Comparison of ENCODE assay signal across 8 mouse cellular contexts in the genomic region with DNA sequence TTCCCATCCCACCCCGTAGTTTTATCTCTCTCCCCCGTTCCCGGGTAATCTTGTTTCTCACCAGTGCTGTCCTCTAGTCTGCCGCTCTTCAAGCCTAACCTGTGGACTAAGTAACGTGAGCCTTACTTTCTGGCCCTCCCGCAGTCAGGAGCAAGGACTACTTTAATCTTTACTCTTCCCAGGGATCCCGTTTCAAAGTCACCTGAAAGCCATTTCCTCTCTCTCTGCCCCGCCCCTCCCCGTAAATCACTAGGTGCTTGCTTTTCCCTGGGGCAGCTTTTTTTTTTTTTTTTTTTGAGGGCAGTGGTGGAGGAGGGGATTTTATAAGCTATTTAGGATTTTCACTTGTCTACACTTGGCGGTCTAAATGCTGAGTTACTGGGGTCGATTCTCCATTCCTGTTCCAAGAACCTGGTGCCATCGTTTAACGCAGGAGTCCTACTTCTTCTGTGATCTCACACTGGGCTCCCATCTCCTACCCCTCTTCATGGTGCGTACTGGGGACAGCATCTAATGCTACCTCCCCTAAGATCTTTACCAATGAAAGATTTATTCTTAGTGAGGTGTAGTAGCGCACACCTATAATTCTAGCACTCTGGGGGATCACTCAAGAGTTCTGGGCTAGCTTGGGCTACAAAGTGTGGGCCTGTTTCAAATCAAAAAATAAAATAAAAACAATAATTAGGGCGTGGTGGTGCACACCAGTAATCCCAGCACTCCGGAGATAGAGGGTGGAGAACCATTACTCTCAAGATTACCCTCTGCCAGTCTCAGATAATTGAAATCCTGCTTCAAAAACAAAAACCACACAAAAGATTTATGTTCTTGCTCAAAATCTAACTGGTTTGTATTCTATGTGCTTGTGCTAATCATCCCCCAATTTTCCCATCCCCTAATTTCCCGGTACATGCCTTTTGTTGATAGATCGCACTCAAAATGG. TPM values are rescaled to one million over a fixed set of nuclear protein-coding genes. Genes with fewer than 3 reads are reported as not detected.
DNase-seq lines count a peak whose midpoint lies in the region; ATAC-seq and TF ChIP-seq lines count a peak whose summit lies in the region.

No protein-coding gene starts in this region.

- 3% methylated on average over 19 of the region's 19 CpGs for WGBS in embryonic facial prominence, embryonic 14.5 days
- 2% methylated on average over 19 of the region's 19 CpGs for WGBS in kidney, embryonic 14.5 days
- WGBS in midbrain, postnatal 0 days = 4% methylated on average over 19 of the region's 19 CpGs

- H3K4me1 ChIP-seq in embryonic facial prominence, embryonic 14.5 days (ENCODE audit: control insufficient read depth, insufficient read depth, low read length) = peaks cover 14% of the 10 kb centered on the region; the same call in 1 of the 2 replicates
- H3K4me1 ChIP-seq in kidney, embryonic 14.5 days (ENCODE audit: control insufficient read depth, insufficient read depth, low read length) = peaks cover 18% of the 10 kb centered on the region
- H3K4me1 ChIP-seq in midbrain, postnatal 0 days (ENCODE audit: insufficient read depth, low read length) = peaks cover 4% of the 10 kb centered on the region; the same call in 1 of the 2 replicates

- ATAC-seq in embryonic facial prominence, embryonic 14.5 days (ENCODE audit: low read depth) = no peak
- peak; percentile 13; the same call in 1 of the 2 replicates for ATAC-seq in kidney, embryonic 14.5 days (ENCODE audit: low FRiP score, low TSS enrichment)
- no peak for ATAC-seq in midbrain, postnatal 0 days (ENCODE audit: low FRiP score)

- H3K9me3 ChIP-seq in embryonic facial prominence, embryonic 14.5 days (ENCODE audit: control insufficient read depth, low read length) = no peaks in the 10 kb centered on the region
- no peaks in the 10 kb centered on the region for H3K9me3 ChIP-seq in kidney, embryonic 14.5 days (ENCODE audit: control insufficient read depth, low read length)
- no peaks in the 10 kb centered on the region for H3K9me3 ChIP-seq in midbrain, postnatal 0 days (ENCODE audit: low read length)

- H3K4me2 ChIP-seq in embryonic facial prominence, embryonic 14.5 days (ENCODE audit: low read depth, low read length) = peak overlapping the region; percentile 98
- peak overlapping the region; percentile 91 for H3K4me2 ChIP-seq in kidney, embryonic 14.5 days (replicated peaks; ENCODE audit: low read depth, low read length)
- peak overlapping the region; percentile 98 for H3K4me2 ChIP-seq in midbrain, postnatal 0 days (ENCODE audit: low read depth, low read length, poor library complexity, severe bottlenecking)

- H3K27ac ChIP-seq in left cerebral cortex, adult 2 months = no peak overlapping the region
- H3K27ac ChIP-seq in embryonic facial prominence, embryonic 14.5 days (replicated peaks; ENCODE audit: low read depth, low read length) = no peak overlapping the region
- H3K27ac ChIP-seq in kidney, embryonic 14.5 days (ENCODE audit: low read depth, low read length) = peak overlapping the region; percentile 57; the same call in 1 of the 2 replicates
- no peak overlapping the region for H3K27ac ChIP-seq in midbrain, postnatal 0 days (ENCODE audit: low read depth, low read length)

- TF ChIP-seq CTCF in left cerebral cortex, adult 2 months (IDR thresholded peaks at IDR 0.05) = no peak
- no peak for TF ChIP-seq CTCF in midbrain, postnatal 0 days (IDR thresholded peaks at IDR 0.05)

- peak overlapping the region; percentile 78 for H3K9ac ChIP-seq in embryonic facial prominence, embryonic 14.5 days (ENCODE audit: low read depth, low read length)
- H3K9ac ChIP-seq in kidney, embryonic 14.5 days (ENCODE audit: low read depth, low read length) = peak overlapping the region; percentile 87; the same call in 1 of the 2 replicates
- no peak overlapping the region for H3K9ac ChIP-seq in midbrain, postnatal 0 days (replicated peaks; ENCODE audit: low read length, poor library complexity, severe bottlenecking)

- H3K36me3 ChIP-seq in embryonic facial prominence, embryonic 14.5 days (ENCODE audit: control insufficient read depth, insufficient read depth, low read length) = no peaks in the 10 kb centered on the region
- H3K36me3 ChIP-seq in kidney, embryonic 14.5 days (ENCODE audit: control insufficient read depth, insufficient read depth, low read length) = no peaks in the 10 kb centered on the region
- H3K36me3 ChIP-seq in midbrain, postnatal 0 days (ENCODE audit: insufficient read depth, low read length) = no peaks in the 10 kb centered on the region

- peak overlapping the region; percentile 69 for H3K4me3 ChIP-seq in left cerebral cortex, adult 2 months
- H3K4me3 ChIP-seq in embryonic facial prominence, embryonic 14.5 days (ENCODE audit: low read depth, low read length) = peak overlapping the region; percentile 75
- H3K4me3 ChIP-seq in kidney, embryonic 14.5 days (ENCODE audit: low read length) = peak overlapping the region; percentile 65
- peak overlapping the region; percentile 58; the same call in 1 of the 2 replicates for H3K4me3 ChIP-seq in midbrain, postnatal 0 days (ENCODE audit: low read depth, low read length)

- no peak for DNase-seq in left cerebral cortex, adult 2 months (ENCODE audit: extremely low spot score in 1 of 2, low spot score in 2 of 2)
- no peak for DNase-seq in left cerebral cortex, adult 18-20 months (ENCODE audit: low spot score in 2 of 2)
- DNase-seq in embryonic facial prominence, embryonic 14.5 days (ENCODE audit: low spot score) = no peak
- DNase-seq in midbrain, postnatal 0 days (ENCODE audit: low spot score) = no peak
- DNase-seq in urinary bladder, postnatal 36 days (ENCODE audit: low spot score in 2 of 2) = no peak
- no peak for DNase-seq in ovary, postnatal 10 days (ENCODE audit: low spot score)
- no peak for DNase-seq in frontal cortex, adult 2 months (ENCODE audit: extremely low spot score in 1 of 2, low spot score in 1 of 2)

- intact Hi-C loops in left cerebral cortex, adult 2 months (cut with DNase I) = no loop called here

- H3K27me3 ChIP-seq in embryonic facial prominence, embryonic 14.5 days (replicated peaks; ENCODE audit: control insufficient read depth, insufficient read depth, low read length) = peaks cover 39% of the 10 kb centered on the region
- no peaks in the 10 kb centered on the region for H3K27me3 ChIP-seq in kidney, embryonic 14.5 days (ENCODE audit: control insufficient read depth, insufficient read depth, low read length)
- H3K27me3 ChIP-seq in midbrain, postnatal 0 days (ENCODE audit: insufficient read depth, low read length) = peaks cover 40% of the 10 kb centered on the region

RNA-seq across cellular contexts. Expression of a gene that starts 1.6 kb away (rescaled TPM):
- total RNA-seq in left cerebral cortex, adult 2 months (2021) = 10 to 100 TPM; 15.0 to 15.2 TPM
- 10 to 100 TPM; 12.6 to 14.5 TPM for total RNA-seq in left cerebral cortex, adult 18-20 months (2021)
- 6.3 and 7.3 TPM in 2 replicates for polyA plus RNA-seq in embryonic facial prominence, embryonic 14.5 days (2014; fragmentation: Nextera tagmentation; extraction: Ambion mirVana)
- polyA plus RNA-seq in kidney, embryonic 14.5 days (2014; fragmentation: Nextera tagmentation; extraction: Ambion mirVana) = 7.9 and 15.1 TPM in 2 replicates
- total RNA-seq in midbrain, postnatal 0 days (2014; rRNA removed) = 6.2 and 8.4 TPM in 2 replicates
- polyA plus RNA-seq in midbrain, postnatal 0 days (2015; fragmentation: Nextera tagmentation; extraction: Ambion mirVana) = 0.71 and 1.2 TPM in 2 replicates
- polyA plus RNA-seq in frontal cortex, adult 2 months (2012; rRNA removed) = 11.6 and 12.6 TPM in 2 replicates
